Mouse (Mus musculus): ENCODE results near the gene Ltbp1. TPM values are rescaled to one million over a fixed set of nuclear protein-coding genes. Genes with fewer than 3 reads are reported as not detected.

Gene Ltbp1
- polyA plus RNA-seq, 1 experiment from 2014 or later: 78.6 TPM

- WGBS: 69% methylated on average over 6 of the region's 6 CpGs
- Histone ChIP-seq H3K36me3 (peaks cover 11% of the 10 kb centered on the region), H3K4me1 (peaks cover 36% of the 10 kb centered on the region), H3K9ac (no peak overlapping the region), H3K4me3 (no peak overlapping the region), H3K4me2 (no peak overlapping the region), H3K27me3 (no peaks in the 10 kb centered on the region), H3K27ac (no peak overlapping the region), H3K9me3 (no peaks in the 10 kb centered on the region)
- no peak for ATAC-seq (ENCODE audit: insufficient number of reproducible peaks, low FRiP score, low TSS enrichment, low read depth)
Measured at GRCm38 (mm10) chr17:75010955-75011354, 5.6 kb downstream of the Ltbp1 start.

GRCm38 (mm10) chr17:75013211-75013610, 7.8 kb downstream of the Ltbp1 start:
- Histone ChIP-seq H3K4me1 (peaks cover 29% of the 10 kb centered on the region), H3K4me2 (no peak overlapping the region), H3K9me3 (no peaks in the 10 kb centered on the region), H3K9ac (no peak overlapping the region), H3K27ac (no peak overlapping the region), H3K36me3 (peaks cover 11% of the 10 kb centered on the region), H3K27me3 (no peaks in the 10 kb centered on the region), H3K4me3 (no peak overlapping the region)
- 54% methylated on average over 4 of the region's 4 CpGs for WGBS
- ATAC-seq (ENCODE audit: insufficient number of reproducible peaks, low FRiP score, low TSS enrichment, low read depth): no peak

GRCm38 (mm10) chr17:75013868-75014267, 8.5 kb downstream of the Ltbp1 start:
- peaks cover 29% of the 10 kb centered on the region for H3K4me1 ChIP-seq
- no peak overlapping the region for H3K4me2 ChIP-seq
- 50% methylated on average over 10 of the region's 10 CpGs for WGBS
- peak; percentile 57; the same call in 1 of the 2 replicates for ATAC-seq (ENCODE audit: insufficient number of reproducible peaks, low FRiP score, low TSS enrichment, low read depth)
- H3K4me3 ChIP-seq: no peak overlapping the region
- peaks cover 11% of the 10 kb centered on the region for H3K36me3 ChIP-seq
- H3K27ac ChIP-seq: no peak overlapping the region
- no peaks in the 10 kb centered on the region for H3K27me3 ChIP-seq
- H3K9ac ChIP-seq: no peak overlapping the region
- H3K9me3 ChIP-seq: no peaks in the 10 kb centered on the region

GRCm38 (mm10) chr17:75014601-75015356, 9.4 kb downstream of the Ltbp1 start:
- no peak overlapping the region for H3K4me2 ChIP-seq
- H3K9ac ChIP-seq: no peak overlapping the region
- H3K36me3 ChIP-seq: peaks cover 4% of the 10 kb centered on the region; the same call in 1 of the 2 replicates
- H3K9me3 ChIP-seq: no peaks in the 10 kb centered on the region
- H3K4me3 ChIP-seq: no peak overlapping the region
- ATAC-seq (ENCODE audit: insufficient number of reproducible peaks, low FRiP score, low TSS enrichment, low read depth): peak; percentile 59; the same call in 1 of the 2 replicates
- no peaks in the 10 kb centered on the region for H3K27me3 ChIP-seq
- WGBS: 44% methylated on average over 24 of the region's 24 CpGs
- H3K4me1 ChIP-seq: peaks cover 27% of the 10 kb centered on the region
- peak overlapping the region; percentile 50; the same call in 1 of the 2 replicates for H3K27ac ChIP-seq

GRCm38 (mm10) chr17:75015546-75015945, 10.2 kb downstream of the Ltbp1 start:
- Histone ChIP-seq H3K9ac (no peak overlapping the region), H3K27ac (no peak overlapping the region), H3K36me3 (peaks cover 3% of the 10 kb centered on the region; the same call in 1 of the 2 replicates), H3K4me1 (peaks cover 31% of the 10 kb centered on the region), H3K27me3 (no peaks in the 10 kb centered on the region), H3K4me3 (no peak overlapping the region), H3K4me2 (no peak overlapping the region), H3K9me3 (no peaks in the 10 kb centered on the region)
- ATAC-seq (ENCODE audit: insufficient number of reproducible peaks, low FRiP score, low TSS enrichment, low read depth): no peak
- WGBS: 79% methylated on average over 6 of the region's 6 CpGs

GRCm38 (mm10) chr17:75017423-75017822, 12.1 kb downstream of the Ltbp1 start:
- Histone ChIP-seq H3K4me2 (no peak overlapping the region), H3K36me3 (no peaks in the 10 kb centered on the region), H3K9ac (no peak overlapping the region), H3K9me3 (no peaks in the 10 kb centered on the region), H3K27me3 (no peaks in the 10 kb centered on the region), H3K27ac (no peak overlapping the region), H3K4me3 (no peak overlapping the region), H3K4me1 (peaks cover 33% of the 10 kb centered on the region)
- ATAC-seq (ENCODE audit: insufficient number of reproducible peaks, low FRiP score, low TSS enrichment, low read depth): no peak
- 74% methylated on average over 7 of the region's 7 CpGs for WGBS

GRCm38 (mm10) chr17:75018142-75018541, 12.8 kb downstream of the Ltbp1 start:
- Histone ChIP-seq H3K4me2 (no peak overlapping the region), H3K9ac (no peak overlapping the region), H3K4me3 (no peak overlapping the region), H3K27me3 (no peaks in the 10 kb centered on the region), H3K4me1 (peaks cover 33% of the 10 kb centered on the region), H3K27ac (peak overlapping the region; percentile 19; the same call in 1 of the 2 replicates), H3K36me3 (no peaks in the 10 kb centered on the region), H3K9me3 (no peaks in the 10 kb centered on the region)
- WGBS: 68% methylated on average over 5 of the region's 5 CpGs
- ATAC-seq (ENCODE audit: insufficient number of reproducible peaks, low FRiP score, low TSS enrichment, low read depth): no peak

GRCm38 (mm10) chr17:75020026-75020425, 14.7 kb downstream of the Ltbp1 start:
- Histone ChIP-seq H3K36me3 (no peaks in the 10 kb centered on the region), H3K27ac (no peak overlapping the region), H3K4me1 (peaks cover 20% of the 10 kb centered on the region), H3K4me2 (no peak overlapping the region), H3K4me3 (no peak overlapping the region), H3K27me3 (no peaks in the 10 kb centered on the region), H3K9ac (no peak overlapping the region), H3K9me3 (no peaks in the 10 kb centered on the region)
- WGBS: 33% methylated on average over 7 of the region's 7 CpGs
- no peak for ATAC-seq (ENCODE audit: insufficient number of reproducible peaks, low FRiP score, low TSS enrichment, low read depth)

- WGBS: 78% methylated on average over 3 of the region's 3 CpGs
- Histone ChIP-seq H3K36me3 (no peaks in the 10 kb centered on the region), H3K27ac (no peak overlapping the region), H3K4me1 (peaks cover 24% of the 10 kb centered on the region), H3K4me2 (no peak overlapping the region), H3K9me3 (no peaks in the 10 kb centered on the region), H3K27me3 (no peaks in the 10 kb centered on the region), H3K4me3 (no peak overlapping the region), H3K9ac (no peak overlapping the region)
- ATAC-seq (ENCODE audit: insufficient number of reproducible peaks, low FRiP score, low TSS enrichment, low read depth): no peak
Measured at GRCm38 (mm10) chr17:75020619-75021018, 15.3 kb downstream of the Ltbp1 start.

GRCm38 (mm10) chr17:75027358-75028131, 22.2 kb downstream of the Ltbp1 start:
- no peaks in the 10 kb centered on the region for H3K9me3 ChIP-seq
- no peak overlapping the region for H3K27ac ChIP-seq
- H3K9ac ChIP-seq: no peak overlapping the region
- H3K4me1 ChIP-seq: 0 out of 2 replicates have a peak, but pooled peaks cover 13% of the 10 kb centered on the region
- H3K27me3 ChIP-seq: no peaks in the 10 kb centered on the region
- no peak overlapping the region for H3K4me2 ChIP-seq
- 70% methylated on average over 12 of the region's 12 CpGs for whole genome bisulfite sequencing
- no peak for ATAC-seq (ENCODE audit: insufficient number of reproducible peaks, low FRiP score, low TSS enrichment, low read depth)
- H3K4me3 ChIP-seq: no peak overlapping the region
- H3K36me3 ChIP-seq: peaks cover 7% of the 10 kb centered on the region; the same call in 1 of the 2 replicates

- WGBS: 80% methylated on average over 14 of the region's 14 CpGs
- Histone ChIP-seq H3K27ac (no peak overlapping the region), H3K9me3 (no peaks in the 10 kb centered on the region), H3K4me2 (no peak overlapping the region), H3K9ac (no peak overlapping the region), H3K4me1 (0 out of 2 replicates have a peak, but pooled peaks cover 2% of the 10 kb centered on the region), H3K4me3 (no peak overlapping the region), H3K27me3 (no peaks in the 10 kb centered on the region), H3K36me3 (peaks cover 4% of the 10 kb centered on the region; the same call in 1 of the 2 replicates)
- ATAC-seq (ENCODE audit: insufficient number of reproducible peaks, low FRiP score, low TSS enrichment, low read depth): no peak
Measured at GRCm38 (mm10) chr17:75033356-75033755, 28.0 kb downstream of the Ltbp1 start.
